Mouse (Mus musculus): ENCODE data around the gene Vps36.

Gene Vps36

GRCm38 (mm10) chr8:22192660-22193431, at the start of gene Vps36:
Gene Vps36 (plus strand): TSS chr8:22192809.
- in situ Hi-C loops (cut with MboI, MseI): loop anchor here (10.0 kb wide), 1 partner anchor 392 kb away; no protein-coding TSS in a partner anchor

GRCm38 (mm10) chr8:22143764-22144491, 48.7 kb upstream of the Vps36 start:
- in situ Hi-C loops (cut with MboI, MseI): no loop called here

GRCm38 (mm10) chr8:22145831-22146230, 46.8 kb upstream of the Vps36 start:
- in situ Hi-C loops (cut with MboI, MseI): no loop called here

GRCm38 (mm10) chr8:22147706-22148366, 44.8 kb upstream of the Vps36 start:
- in situ Hi-C loops (cut with MboI, MseI): no loop called here

- in situ Hi-C loops (cut with MboI, MseI): no loop called here
Observed at GRCm38 (mm10) chr8:22148367-22148740, 44.3 kb upstream of the Vps36 start.

- in situ Hi-C loops (cut with MboI, MseI): no loop called here
Observed at GRCm38 (mm10) chr8:22149643-22150344, 42.8 kb upstream of the Vps36 start.

- in situ Hi-C loops (cut with MboI, MseI): no loop called here
Observed at GRCm38 (mm10) chr8:22150345-22150663, 42.3 kb upstream of the Vps36 start.

- in situ Hi-C loops (cut with MboI, MseI): no loop called here
Observed at GRCm38 (mm10) chr8:22162206-22162605, 30.4 kb upstream of the Vps36 start.

GRCm38 (mm10) chr8:22164431-22164830, 28.2 kb upstream of the Vps36 start:
- in situ Hi-C loops (cut with MboI, MseI): no loop called here

GRCm38 (mm10) chr8:22165251-22166079, 27.1 kb upstream of the Vps36 start:
- in situ Hi-C loops (cut with MboI, MseI): no loop called here

GRCm38 (mm10) chr8:22166080-22166603, 26.5 kb upstream of the Vps36 start, which contains the start of gene Nek3:
Gene Nek3 (minus strand): TSS chr8:22166435.
- in situ Hi-C loops (cut with MboI, MseI): no loop called here

GRCm38 (mm10) chr8:22169167-22169566, 23.4 kb upstream of the Vps36 start:
- in situ Hi-C loops (cut with MboI, MseI): no loop called here

GRCm38 (mm10) chr8:22175966-22176365, 16.6 kb upstream of the Vps36 start:
- in situ Hi-C loops (cut with MboI, MseI): no loop called here

- in situ Hi-C loops (cut with MboI, MseI): no loop called here
Observed at GRCm38 (mm10) chr8:22184884-22185283, 7.7 kb upstream of the Vps36 start.

- in situ Hi-C loops (cut with MboI, MseI): no loop called here
Observed at GRCm38 (mm10) chr8:22185431-22186397, 6.9 kb upstream of the Vps36 start, which contains the start of gene Ckap2. Gene Ckap2 (minus strand): TSS chr8:22185819.

- in situ Hi-C loops (cut with MboI, MseI): loop anchor here (10.0 kb wide), 1 partner anchor 391 kb away; no protein-coding TSS in a partner anchor
Observed at GRCm38 (mm10) chr8:22193432-22194010, 912 bp downstream of the Vps36 start.

GRCm38 (mm10) chr8:22197914-22198313, 5.3 kb downstream of the Vps36 start:
- in situ Hi-C loops (cut with MboI, MseI): loop anchor here (10.0 kb wide), 1 partner anchor 387 kb away; no protein-coding TSS in a partner anchor

GRCm38 (mm10) chr8:22199481-22199880, 6.9 kb downstream of the Vps36 start:
- in situ Hi-C loops (cut with MboI, MseI): loop anchor here (10.0 kb wide), 1 partner anchor 385 kb away; no protein-coding TSS in a partner anchor

GRCm38 (mm10) chr8:22207535-22207934, 14.9 kb downstream of the Vps36 start:
- in situ Hi-C loops (cut with MboI, MseI): no loop called here
